Mouse (Mus musculus): ENCODE measurements around the gene Usp19.

GRCm38 (mm10) chr9:108545986-108546385 lies 55.6 kb downstream of the Usp19 start:
- TF ChIP-seq POLR2A (IDR thresholded peaks at IDR 0.05; ENCODE audit: control insufficient read depth, extremely low read depth, insufficient read depth, low read length, poor library complexity), result no peak
- TF ChIP-seq CTCF (IDR thresholded peaks at IDR 0.05; ENCODE audit: borderline replicate concordance, control insufficient read depth, extremely low read depth, insufficient read depth, low read length, poor library complexity), result no peak

Data from thymus, adult 2 months (tissue).